Mouse (Mus musculus) urinary bladder, postnatal 14 days (tissue): ENCODE measurements at regions not wholly inside any gene's neighbourhood (a gene's known extent, or its start where the extent isn't known, plus 50 kb on each side); places are given as distances from the start of the nearest gene placed in this dataset.

Source experiments
- DNase-seq: peaks from one replicate; pipeline ENCODE4 v3.0.0; 2021; ENCODE audit warnings: low spot score

GRCm38 (mm10) chr12:16062689-16063088 lies 246.0 kb upstream of the Trib2 start:
- DNase-seq = no peak

- no peak for DNase-seq
Measured at GRCm38 (mm10) chr12:16060461-16060860, 243.7 kb upstream of the Trib2 start.

- no peak for DNase-seq
Measured at GRCm38 (mm10) chr12:16058255-16058654, 241.5 kb upstream of the Trib2 start.

- no peak for DNase-seq
Measured at GRCm38 (mm10) chr12:16056831-16057230, 240.1 kb upstream of the Trib2 start.

GRCm38 (mm10) chr12:16056216-16056615 lies 239.5 kb upstream of the Trib2 start:
- no peak for DNase-seq

- DNase-seq = no peak
Measured at GRCm38 (mm10) chr12:16054591-16054990, 237.9 kb upstream of the Trib2 start.

GRCm38 (mm10) chr12:16053735-16054134 lies 237.0 kb upstream of the Trib2 start:
- peak; percentile 7 for DNase-seq

- DNase-seq = no peak
Measured at GRCm38 (mm10) chr12:16052998-16053397, 236.3 kb upstream of the Trib2 start.

- DNase-seq = no peak
Measured at GRCm38 (mm10) chr12:16052353-16052752, 235.6 kb upstream of the Trib2 start.

GRCm38 (mm10) chr12:16051439-16051838 lies 234.7 kb upstream of the Trib2 start:
- no peak for DNase-seq

GRCm38 (mm10) chr12:16049545-16049944 lies 232.8 kb upstream of the Trib2 start:
- DNase-seq = no peak

GRCm38 (mm10) chr12:16046643-16047042 lies 229.9 kb upstream of the Trib2 start:
- no peak for DNase-seq

- DNase-seq = no peak
Measured at GRCm38 (mm10) chr12:16045791-16046494, 229.2 kb upstream of the Trib2 start.

- no peak for DNase-seq
Measured at GRCm38 (mm10) chr12:16043466-16044214, 226.9 kb upstream of the Trib2 start.

GRCm38 (mm10) chr12:16042362-16042761 lies 225.6 kb upstream of the Trib2 start:
- DNase-seq = no peak

- DNase-seq = no peak
Measured at GRCm38 (mm10) chr12:16041129-16041528, 224.4 kb upstream of the Trib2 start.

GRCm38 (mm10) chr12:16035551-16035950 lies 218.8 kb upstream of the Trib2 start:
- DNase-seq = no peak

GRCm38 (mm10) chr12:16034691-16035515 lies 218.2 kb upstream of the Trib2 start:
- no peak for DNase-seq

GRCm38 (mm10) chr12:16026654-16027053 lies 209.9 kb upstream of the Trib2 start:
- no peak for DNase-seq

- no peak for DNase-seq
Measured at GRCm38 (mm10) chr12:16023273-16023672, 206.6 kb upstream of the Trib2 start.

GRCm38 (mm10) chr12:16021202-16021821 lies 204.6 kb upstream of the Trib2 start:
- peak; percentile 23 for DNase-seq

- no peak for DNase-seq
Measured at GRCm38 (mm10) chr12:16018237-16018636, 201.5 kb upstream of the Trib2 start.
